Mouse (Mus musculus) heart, postnatal 0 days (tissue): ENCODE measurements around the gene Zbtb21. TPM values are rescaled to one million over a fixed set of nuclear protein-coding genes. Genes with fewer than 3 reads are reported as not detected.
A peak's percentile ranks its signal among the peaks of the same experiment; 100 is the strongest.

Source experiments
- ATAC-seq: fragments of 200-750 bp; cut with Nextera tagmentation; 2 replicates; pipeline ENCODE4 v1.8.0; 2017; ENCODE audit warnings: low read depth, moderate number of reproducible peaks, moderate library complexity; ENCODE audit not compliant: insufficient read depth
- DNase-seq: peaks from one replicate; pipeline ENCODE4 v3.0.0-alpha.2; 2016; ENCODE audit warnings: low spot score
- H3K27ac ChIP-seq: fragments of 300-500 bp; sonication (generic); 2 replicates; pipeline ENCODE4 v1.5.1; 2014; ENCODE audit warnings: low read depth, mild to moderate bottlenecking
- H3K27me3 ChIP-seq: fragments of 300-500 bp; sonication (generic); 2 replicates; pipeline ENCODE4 v1.6.1; 2014; ENCODE audit warnings: low read length, mixed read lengths; ENCODE audit not compliant: control insufficient read depth, insufficient read depth
- H3K36me3 ChIP-seq: fragments of 300-500 bp; sonication (generic); replicated peaks from 2 replicates; pipeline ENCODE4 v1.6.1; 2014; ENCODE audit warnings: low read length, mixed read lengths; ENCODE audit not compliant: control insufficient read depth, insufficient read depth
- H3K4me1 ChIP-seq: fragments of 300-500 bp; sonication (generic); 2 replicates; pipeline ENCODE4 v1.6.1; 2014; ENCODE audit warnings: antibody characterized with exemption; ENCODE audit not compliant: control insufficient read depth, insufficient read depth
- H3K4me2 ChIP-seq: fragments of 300-500 bp; sonication (generic); 2 replicates; pipeline ENCODE4 v1.6.1; 2014; ENCODE audit warnings: low read depth, mild to moderate bottlenecking, low read length, moderate library complexity
- H3K4me3 ChIP-seq: fragments of 300-500 bp; sonication (generic); 2 replicates; pipeline ENCODE4 v1.5.1; 2014; ENCODE audit warnings: low read depth, low read length
- H3K9ac ChIP-seq: fragments of 300-500 bp; sonication (generic); replicated peaks from 2 replicates; pipeline ENCODE4 v1.6.1; 2014; ENCODE audit warnings: low read depth, low read length, mixed read lengths
- H3K9me3 ChIP-seq: fragments of 300-500 bp; sonication (generic); replicated peaks from 2 replicates; pipeline ENCODE4 v1.6.1; 2016; ENCODE audit warnings: low read length; ENCODE audit not compliant: control insufficient read depth
- CTCF ChIP-seq: IDR thresholded peaks from 2 replicates; pipeline ENCODE4 v1.5.1; 2016; ENCODE audit warnings: antibody characterized with exemption, control low read depth, low read depth
- EP300 ChIP-seq: IDR thresholded peaks from 2 replicates; pipeline ENCODE4 v1.6.1; 2016; ENCODE audit warnings: antibody characterized with exemption, low read depth
- WGBS: fragments of 180-500 bp; shearing (Covaris S2); extraction: QIAGEN DNeasy Blood & Tissue Kit; methylation state at CpG from one replicate; pipeline ENCODE4 v1.1.7; 2014; 5-methylcytosine and 5-hydroxymethylcytosine counted together
- polyA plus RNA-seq: library from polyadenylated mRNA; unstranded; fragments of >200 nt; fragmentation: Nextera tagmentation; extraction: Ambion mirVana; gene quantifications from 2 replicates; pipeline ENCODE4 v1.2.1, GENCODE M21; 2015
- total RNA-seq: library from RNA; depleted of rRNA; stranded (reverse); fragments of >200 nt; gene quantifications from 2 replicates; pipeline ENCODE4 v1.2.3, GENCODE M21; 2014; ENCODE audit warnings: low replicate concordance

The Zbtb21 gene
- total and polyA plus RNA-seq, 2 experiments from 2014 or later, result 4.6 to 36.1 TPM

GRCm38 (mm10) chr16:97926381-97926780 lies 36.0 kb downstream of the Zbtb21 start:
- Histone ChIP-seq H3K4me3 (no peak overlapping the region), H3K4me2 (no peak overlapping the region), H3K27me3 (no peaks in the 10 kb centered on the region), H3K27ac (no peak overlapping the region), H3K9ac (no peak overlapping the region), H3K4me1 (peaks cover 9% of the 10 kb centered on the region), H3K36me3 (no peaks in the 10 kb centered on the region), H3K9me3 (no peaks in the 10 kb centered on the region)
- TF ChIP-seq EP300, result no peak
- TF ChIP-seq CTCF, result no peak
- no peak for ATAC-seq
- DNase-seq, result no peak
- WGBS, result 86% methylated on average over 9 of the region's 9 CpGs

GRCm38 (mm10) chr16:97925760-97926159 lies 36.7 kb downstream of the Zbtb21 start:
- H3K9ac ChIP-seq, result no peak overlapping the region
- TF ChIP-seq EP300 (no peak), CTCF (no peak)
- ATAC-seq, result no peak
- no peak overlapping the region for H3K4me3 ChIP-seq
- no peaks in the 10 kb centered on the region for H3K27me3 ChIP-seq
- H3K27ac ChIP-seq, result no peak overlapping the region
- WGBS, result 71% methylated on average over 2 of the region's 2 CpGs
- no peaks in the 10 kb centered on the region for H3K9me3 ChIP-seq
- no peaks in the 10 kb centered on the region for H3K36me3 ChIP-seq
- no peak for DNase-seq
- H3K4me1 ChIP-seq, result peaks cover 15% of the 10 kb centered on the region
- H3K4me2 ChIP-seq, result no peak overlapping the region

GRCm38 (mm10) chr16:97923700-97924099 lies 38.7 kb downstream of the Zbtb21 start:
- TF ChIP-seq CTCF (no peak), EP300 (no peak)

GRCm38 (mm10) chr16:97922779-97923126 lies 39.7 kb downstream of the Zbtb21 start:
- peak overlapping the region; percentile 87 for H3K9ac ChIP-seq
- H3K36me3 ChIP-seq, result no peaks in the 10 kb centered on the region
- no peaks in the 10 kb centered on the region for H3K9me3 ChIP-seq
- peak overlapping the region; percentile 93 for H3K27ac ChIP-seq
- WGBS, result 1% methylated on average over 9 of the region's 9 CpGs
- no peak for DNase-seq
- H3K4me1 ChIP-seq, result peaks cover 23% of the 10 kb centered on the region
- H3K27me3 ChIP-seq, result no peaks in the 10 kb centered on the region
- peak; percentile 42 for ATAC-seq
- peak overlapping the region; percentile 90 for H3K4me2 ChIP-seq
- H3K4me3 ChIP-seq, result peak overlapping the region; percentile 77
- no peak for TF ChIP-seq CTCF
- TF ChIP-seq EP300, result no peak

More at GRCm38 (mm10) chr16:97923700-97924099, 38.7 kb downstream of the Zbtb21 start:
- no peaks in the 10 kb centered on the region for H3K9me3 ChIP-seq
- no peak for DNase-seq
- H3K4me3 ChIP-seq, result no peak overlapping the region
- H3K9ac ChIP-seq, result no peak overlapping the region
- no peak overlapping the region for H3K4me2 ChIP-seq
- no peak for ATAC-seq
- no peaks in the 10 kb centered on the region for H3K36me3 ChIP-seq
- H3K27ac ChIP-seq, result no peak overlapping the region
- WGBS, result 90% methylated on average over 1 of the region's 1 CpGs
- no peaks in the 10 kb centered on the region for H3K27me3 ChIP-seq
- H3K4me1 ChIP-seq, result peaks cover 23% of the 10 kb centered on the region

- Histone ChIP-seq H3K27me3 (no peaks in the 10 kb centered on the region), H3K4me1 (peaks cover 23% of the 10 kb centered on the region), H3K9me3 (no peaks in the 10 kb centered on the region), H3K4me3 (peak overlapping the region; percentile 77), H3K9ac (peak overlapping the region; percentile 87), H3K27ac (peak overlapping the region; percentile 93), H3K4me2 (peak overlapping the region; percentile 90), H3K36me3 (no peaks in the 10 kb centered on the region)
- DNase-seq, result peak; percentile 84
- under 1% methylated on average over 74 of the region's 75 CpGs for WGBS
- ATAC-seq, result peak; percentile 92
- no peak for TF ChIP-seq CTCF
- TF ChIP-seq EP300, result no peak
Observed at GRCm38 (mm10) chr16:97921961-97922778, 40.3 kb downstream of the Zbtb21 start.

GRCm38 (mm10) chr16:97920621-97921020 lies 41.8 kb downstream of the Zbtb21 start:
- H3K4me1 ChIP-seq, result peaks cover 23% of the 10 kb centered on the region
- no peak overlapping the region for H3K27ac ChIP-seq
- H3K27me3 ChIP-seq, result no peaks in the 10 kb centered on the region
- no peak overlapping the region for H3K9ac ChIP-seq
- ATAC-seq (no peak), DNase-seq (no peak)
- H3K4me3 ChIP-seq, result no peak overlapping the region
- TF ChIP-seq EP300, result no peak
- TF ChIP-seq CTCF, result no peak
- no peaks in the 10 kb centered on the region for H3K36me3 ChIP-seq
- peak overlapping the region; percentile 90 for H3K4me2 ChIP-seq
- no peaks in the 10 kb centered on the region for H3K9me3 ChIP-seq
- 93% methylated on average over 1 of the region's 1 CpGs for WGBS
